Mouse (Mus musculus): ENCODE results near the gene Il31.
A peak's percentile ranks its signal among the peaks of the same experiment; 100 is the strongest.

- TF ChIP-seq CTCF (IDR thresholded peaks at IDR 0.05; ENCODE audit: borderline replicate concordance, insufficient read depth, low read length) (no peak), POLR2A (IDR thresholded peaks at IDR 0.05; ENCODE audit: low read depth, low read length) (peak; percentile 43; the same call in 1 of the 2 replicates)
Observed at GRCm38 (mm10) chr5:123507936-123508723, 18.8 kb upstream of the Il31 start.
